Mouse (Mus musculus) gastrocnemius, adult 8-10 months (tissue): ENCODE measurements around the gene Olfr1402. TPM values are rescaled to one million over a fixed set of nuclear protein-coding genes. Genes with fewer than 3 reads are reported as not detected.

Experiments used
- DNase-seq, 2 experiments: peaks; one replicate each; pipeline ENCODE4 v3.0.0; 2022; ENCODE audit warnings: low spot score in 2 of 2
- total RNA-seq, 4 experiments: library from RNA; stranded (reverse); gene quantifications; 2 replicates each; pipeline ENCODE4 v1.2.4; 2022

Olfr1402 gene
- total RNA-seq = not detected

- no peak for DNase-seq
These were observed at the start of gene Olfr1402 for GRCm38 (mm10) chr3:97421920-97422319. Gene Olfr1402, minus strand, starts transcription at chr3:97422020.

GRCm38 (mm10) chr3:97455286-97455685, 33.5 kb upstream of the Olfr1402 start:
- no peak for DNase-seq

- DNase-seq = no peak
These were observed 16.8 kb upstream of the Olfr1402 start for GRCm38 (mm10) chr3:97438619-97439018.

GRCm38 (mm10) chr3:97394289-97394688, 27.5 kb downstream of the Olfr1402 start:
- no peak for DNase-seq

DNA sequence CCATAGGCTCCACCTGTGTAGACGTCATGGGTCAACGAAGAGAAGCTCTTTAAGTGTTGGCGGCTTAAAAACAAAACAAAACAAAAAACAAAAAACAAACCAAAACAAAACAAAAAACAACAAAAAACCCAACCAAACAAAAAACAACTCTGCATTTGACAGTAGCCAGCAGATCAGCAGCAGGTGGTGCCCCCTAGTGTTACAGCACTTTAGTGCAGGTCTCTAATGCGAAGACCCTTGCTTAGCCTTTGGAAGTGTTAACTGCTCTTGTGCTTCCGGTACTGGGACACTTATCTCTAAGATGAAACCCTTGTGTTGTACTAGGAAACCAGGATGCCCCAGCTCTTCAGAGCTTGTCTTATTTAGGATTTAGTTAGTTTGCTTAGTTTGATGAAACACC, 28.7 kb downstream of the Olfr1402 start:
- DNase-seq = no peak

DNA sequence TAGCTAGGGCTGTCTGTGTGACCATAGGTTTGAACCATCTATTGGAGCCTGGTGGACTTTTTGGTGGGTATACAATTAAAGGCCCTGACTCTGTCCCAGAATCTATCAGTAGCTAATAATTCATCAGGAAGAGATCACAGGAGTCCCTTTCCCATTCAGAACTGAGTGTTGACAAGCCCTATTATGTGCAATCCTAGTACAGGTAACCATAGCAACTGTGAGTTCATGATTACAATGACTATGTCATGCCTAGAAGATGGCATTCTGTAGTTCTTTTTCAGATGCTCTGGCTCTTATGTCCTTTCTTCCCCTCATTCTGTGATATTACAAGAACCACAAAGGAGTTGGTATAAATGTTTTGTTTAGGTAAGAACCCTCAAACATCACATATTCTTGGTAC, 51.4 kb downstream of the Olfr1402 start:
- DNase-seq = no peak

DNA sequence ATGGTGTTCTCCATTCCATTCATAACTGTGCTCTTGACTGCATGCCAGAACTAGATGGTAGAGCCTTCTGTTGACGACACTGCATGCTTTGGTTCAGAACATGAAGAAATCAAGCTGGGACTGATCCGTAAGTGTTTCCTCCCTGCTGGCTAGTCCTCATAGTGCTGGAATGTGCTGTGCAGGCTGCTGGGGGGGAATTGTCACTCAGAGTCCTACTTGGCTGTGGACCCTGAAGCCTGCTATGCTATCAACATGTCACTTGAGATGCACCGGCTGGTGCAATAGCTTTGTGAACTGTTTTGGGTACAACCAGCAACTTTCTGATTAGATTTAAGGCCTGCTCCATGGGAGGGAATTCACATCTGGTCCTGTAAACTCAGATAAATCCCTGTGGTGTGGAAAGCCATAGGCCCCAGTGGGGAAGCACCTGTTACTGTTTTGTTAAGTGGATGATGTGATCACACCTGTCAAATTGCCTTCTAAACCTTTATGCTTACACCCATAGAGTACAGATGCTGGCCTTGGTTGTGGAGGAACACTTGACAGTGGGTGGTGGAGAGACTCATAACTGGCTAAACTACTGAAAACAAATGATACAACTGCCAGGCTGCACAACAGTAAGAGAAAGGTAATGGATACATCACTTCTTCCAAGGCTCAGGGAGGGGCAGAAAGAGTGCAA, 58.3 kb downstream of the Olfr1402 start:
- DNase-seq = no peak

DNA sequence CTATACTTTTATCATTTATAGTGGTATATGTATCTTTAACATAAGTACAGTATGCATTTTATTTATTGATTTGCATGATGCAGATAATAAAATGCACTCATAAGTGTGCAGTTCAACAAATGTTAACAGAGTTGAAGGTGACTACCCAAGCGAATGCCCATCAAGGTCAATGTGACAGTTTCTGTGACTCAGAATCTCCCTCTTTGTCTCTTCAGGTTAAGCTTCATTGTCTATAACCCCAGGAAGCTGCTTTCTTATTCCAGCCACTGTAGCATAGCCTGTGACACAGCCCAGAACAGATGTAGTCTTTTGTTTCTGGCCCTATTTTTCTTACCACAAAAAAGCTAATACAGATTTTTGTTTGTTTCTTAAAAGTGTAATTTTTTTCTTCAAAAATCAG, 63.4 kb downstream of the Olfr1402 start:
- no peak for DNase-seq

Other genes with a start within 250 kb of the Olfr1402 start
- gene Bcl9, start 124.1 kb downstream of the Olfr1402 start, total RNA-seq = 1 to 10 TPM; 1.9 to 4.9 (median 3.6) TPM
- gene Chd1l, start 188.2 kb upstream of the Olfr1402 start, total RNA-seq = 10 to 100 TPM in 3 of 4 experiments, 1 to 10 TPM in 1; 9.4 to 11.6 (median 11.1) TPM
- 1 to 10 TPM; 5.9 to 7.6 (median 7.5) TPM for gene Fmo5, start 206.8 kb upstream of the Olfr1402 start, total RNA-seq
- gene Prkab2, start 236.2 kb upstream of the Olfr1402 start, total RNA-seq = 100 to 1,000 TPM; 206 to 278 (median 246) TPM